Mouse (Mus musculus) hindbrain, embryonic 14.5 days (tissue): ENCODE measurements around the gene Me1. TPM values are rescaled to one million over a fixed set of nuclear protein-coding genes. Genes with fewer than 3 reads are reported as not detected.

Source experiments
- ATAC-seq: fragments of 200-750 bp; cut with Nextera tagmentation; 2 replicates; pipeline ENCODE4 v1.8.0; 2017; ENCODE audit warnings: moderate number of reproducible peaks, mild to moderate bottlenecking, moderate TSS enrichment, moderate library complexity; ENCODE audit not compliant: low FRiP score
- DNase-seq: peaks from one replicate; pipeline ENCODE4 v3.0.0-alpha.2; 2015; ENCODE audit warnings: low spot score
- H3K27ac ChIP-seq: fragments of 300-500 bp; sonication (generic); 2 replicates; pipeline ENCODE4 v1.5.1; 2014; ENCODE audit warnings: mild to moderate bottlenecking, moderate library complexity
- H3K27me3 ChIP-seq: fragments of 300-500 bp; sonication (generic); 2 replicates; pipeline ENCODE4 v1.6.1; 2014; ENCODE audit warnings: mild to moderate bottlenecking, low read length, mixed read lengths; ENCODE audit not compliant: control insufficient read depth, insufficient read depth
- H3K36me3 ChIP-seq: fragments of 300-500 bp; sonication (generic); replicated peaks from 2 replicates; pipeline ENCODE4 v1.6.1; 2014; ENCODE audit not compliant: control insufficient read depth, insufficient read depth
- H3K4me1 ChIP-seq: fragments of 300-500 bp; sonication (generic); replicated peaks from 2 replicates; pipeline ENCODE4 v1.6.1; 2014; ENCODE audit warnings: antibody characterized with exemption, low read length, mixed read lengths; ENCODE audit not compliant: control insufficient read depth, insufficient read depth
- H3K4me2 ChIP-seq: fragments of 300-500 bp; sonication (generic); replicated peaks from 2 replicates; pipeline ENCODE4 v1.6.1; 2014; ENCODE audit warnings: mild to moderate bottlenecking, moderate library complexity
- H3K4me3 ChIP-seq: fragments of 300-500 bp; sonication (generic); replicated peaks from 2 replicates; pipeline ENCODE4 v1.5.1; 2014; ENCODE audit warnings: mild to moderate bottlenecking, low read length
- H3K9ac ChIP-seq: fragments of 300-500 bp; sonication (generic); 2 replicates; pipeline ENCODE4 v1.6.1; 2014
- H3K9me3 ChIP-seq: fragments of 300-500 bp; sonication (generic); 2 replicates; pipeline ENCODE4 v1.6.1; 2016; ENCODE audit warnings: low read length; ENCODE audit not compliant: control insufficient read depth
- WGBS: fragments of 180-500 bp; shearing (Covaris S2); extraction: QIAGEN DNeasy Blood & Tissue Kit; methylation state at CpG from one replicate; pipeline ENCODE4 v1.1.7; 2014; 5-methylcytosine and 5-hydroxymethylcytosine counted together
- polyA plus RNA-seq: library from polyadenylated mRNA; unstranded; fragments of >200 nt; fragmentation: Nextera tagmentation; extraction: Ambion mirVana; gene quantifications from 2 replicates; pipeline ENCODE4 v1.2.1, GENCODE M21; 2014

Gene Me1
- 53.5 and 61.8 TPM in 2 replicates for polyA plus RNA-seq

GRCm38 (mm10) chr9:86695818-86696261 is at the start of gene Me1:
Gene Me1, minus strand, starts transcription at chr9:86695953.
- Histone ChIP-seq H3K27ac (peak within 1 kb of the TSS; percentile 70), H3K4me2 (peak within 1 kb of the TSS; percentile 74), H3K4me3 (peak within 1 kb of the TSS; percentile 82), H3K27me3 (no peaks in the 10 kb centered on the region), H3K9ac (peak within 1 kb of the TSS; percentile 83), H3K9me3 (no peaks in the 10 kb centered on the region), H3K4me1 (no peaks in the 10 kb centered on the region), H3K36me3 (no peaks in the 10 kb centered on the region)
- DNase-seq = peak; percentile 55
- WGBS = 1% methylated on average over 42 of the region's 46 CpGs
- peak; percentile 87 for ATAC-seq

GRCm38 (mm10) chr9:86744041-86744440 is 48.3 kb upstream of the Me1 start:
- Histone ChIP-seq H3K4me1 (peaks cover 5% of the 10 kb centered on the region), H3K36me3 (no peaks in the 10 kb centered on the region), H3K9me3 (no peaks in the 10 kb centered on the region), H3K27me3 (no peaks in the 10 kb centered on the region), H3K4me2 (peak overlapping the region; percentile 77), H3K9ac (0 out of 2 replicates have a peak overlapping the region, but pooled peaks have one; percentile 51), H3K27ac (no peak overlapping the region), H3K4me3 (peak overlapping the region; percentile 34; the same call in 1 of the 2 replicates)
- no peak for DNase-seq
- no peak for ATAC-seq
- 24% methylated on average over 5 of the region's 5 CpGs for WGBS

- Histone ChIP-seq H3K4me2 (peak within 1 kb of the TSS; percentile 77), H3K4me3 (peak within 1 kb of the TSS; percentile 34), H3K9ac (peak within 1 kb of the TSS; percentile 51), H3K27me3 (no peaks in the 10 kb centered on the region), H3K4me1 (peaks cover 5% of the 10 kb centered on the region), H3K27ac (no peak within 1 kb of the TSS), H3K36me3 (no peaks in the 10 kb centered on the region), H3K9me3 (no peaks in the 10 kb centered on the region)
- 3% methylated on average over 19 of the region's 19 CpGs for WGBS
- DNase-seq = peak; percentile 41
- peak; percentile 88 for ATAC-seq
Observed at GRCm38 (mm10) chr9:86742959-86743911, 47.5 kb upstream of the Me1 start, which contains the start of gene Prss35. Gene Prss35, plus strand, starts transcription at chr9:86743649.

GRCm38 (mm10) chr9:86739971-86740370 is 44.2 kb upstream of the Me1 start:
- ATAC-seq = no peak

GRCm38 (mm10) chr9:86738801-86739200 is 43.0 kb upstream of the Me1 start:
- Histone ChIP-seq H3K4me3 (no peak overlapping the region), H3K27me3 (no peaks in the 10 kb centered on the region), H3K9ac (no peak overlapping the region), H3K27ac (no peak overlapping the region), H3K36me3 (no peaks in the 10 kb centered on the region), H3K9me3 (no peaks in the 10 kb centered on the region), H3K4me1 (peaks cover 5% of the 10 kb centered on the region), H3K4me2 (no peak overlapping the region)
- DNase-seq (no peak), ATAC-seq (no peak)
- 96% methylated on average over 8 of the region's 8 CpGs for WGBS

More at GRCm38 (mm10) chr9:86739971-86740370, 44.2 kb upstream of the Me1 start:
- Histone ChIP-seq H3K4me3 (no peak overlapping the region), H3K27me3 (no peaks in the 10 kb centered on the region), H3K9ac (no peak overlapping the region), H3K4me1 (peaks cover 5% of the 10 kb centered on the region), H3K36me3 (no peaks in the 10 kb centered on the region), H3K9me3 (no peaks in the 10 kb centered on the region), H3K27ac (no peak overlapping the region), H3K4me2 (no peak overlapping the region)
- DNase-seq = no peak
- 27% methylated on average over 3 of the region's 3 CpGs for WGBS

- Histone ChIP-seq H3K4me1 (peaks cover 3% of the 10 kb centered on the region), H3K9ac (no peak overlapping the region), H3K36me3 (no peaks in the 10 kb centered on the region), H3K9me3 (no peaks in the 10 kb centered on the region), H3K4me3 (no peak overlapping the region), H3K27me3 (no peaks in the 10 kb centered on the region), H3K27ac (no peak overlapping the region), H3K4me2 (no peak overlapping the region)
- DNase-seq (no peak), ATAC-seq (no peak)
- WGBS = 91% methylated on average over 1 of the region's 1 CpGs
Observed at GRCm38 (mm10) chr9:86738067-86738466, 42.3 kb upstream of the Me1 start.

GRCm38 (mm10) chr9:86736991-86737390 is 41.2 kb upstream of the Me1 start:
- ATAC-seq (no peak), DNase-seq (no peak)
- H3K9ac ChIP-seq = no peak overlapping the region
- H3K4me3 ChIP-seq = no peak overlapping the region
- no peaks in the 10 kb centered on the region for H3K9me3 ChIP-seq
- H3K36me3 ChIP-seq = no peaks in the 10 kb centered on the region
- H3K4me2 ChIP-seq = no peak overlapping the region
- no peaks in the 10 kb centered on the region for H3K4me1 ChIP-seq
- no peak overlapping the region for H3K27ac ChIP-seq
- no peaks in the 10 kb centered on the region for H3K27me3 ChIP-seq
- 96% methylated on average over 4 of the region's 4 CpGs for WGBS

- Histone ChIP-seq H3K4me3 (no peak overlapping the region), H3K27ac (no peak overlapping the region), H3K4me2 (no peak overlapping the region), H3K9ac (no peak overlapping the region), H3K4me1 (no peaks in the 10 kb centered on the region), H3K27me3 (no peaks in the 10 kb centered on the region), H3K36me3 (no peaks in the 10 kb centered on the region), H3K9me3 (no peaks in the 10 kb centered on the region)
- WGBS = 76% methylated on average over 9 of the region's 9 CpGs
- ATAC-seq (no peak), DNase-seq (no peak)
Observed at GRCm38 (mm10) chr9:86734795-86735194, 39.0 kb upstream of the Me1 start.

GRCm38 (mm10) chr9:86734357-86734756 is 38.6 kb upstream of the Me1 start:
- Histone ChIP-seq H3K9ac (no peak overlapping the region), H3K27me3 (no peaks in the 10 kb centered on the region), H3K4me1 (no peaks in the 10 kb centered on the region), H3K27ac (no peak overlapping the region), H3K36me3 (no peaks in the 10 kb centered on the region), H3K4me3 (no peak overlapping the region), H3K4me2 (no peak overlapping the region), H3K9me3 (no peaks in the 10 kb centered on the region)
- ATAC-seq (no peak), DNase-seq (no peak)
